13 mouse cellular contexts compared by ENCODE assay signal in genomic region chr7:79269866-79270265, GRCm38 (mm10). TPM values are rescaled to one million over a fixed set of nuclear protein-coding genes. Genes with fewer than 3 reads are reported as not detected.
DNase-seq lines count a peak whose midpoint lies in the region; ATAC-seq and TF ChIP-seq lines count a peak whose summit lies in the region.
"Had no signal": no experiment of that assay in that cellular context is flagged by ENCODE, and none has a peak within 500 bp of the region (broad histone marks: within the 10 kb centered on the region; RNA-seq: fewer than 3 reads in every experiment).

No protein-coding gene starts in this region.

- H3K4me3 ChIP-seq in embryonic fibroblast, embryonic 13.5 days (ENCODE audit: insufficient read depth, low read length), result no peak overlapping the region
- H3K4me3 ChIP-seq in liver, embryonic 13.5 days (replicated peaks), result peak overlapping the region; percentile 29
- H3K4me3 ChIP-seq: limb, embryonic 13.5 days; neural tube, embryonic 13.5 days had no signal

- 0% methylated on average over 1 of the region's 1 CpGs for WGBS in liver, embryonic 13.5 days (ENCODE audit: insufficient replicate concordance)

- TF ChIP-seq POLR2A in embryonic fibroblast, embryonic 13.5 days (IDR thresholded peaks at IDR 0.05; ENCODE audit: low read depth, low read length), result no peak

- no peaks in the 10 kb centered on the region for H3K36me3 ChIP-seq in liver, embryonic 13.5 days
- H3K36me3 ChIP-seq: limb, embryonic 13.5 days; neural tube, embryonic 13.5 days had no signal

- peak; percentile 55 for ATAC-seq in liver, embryonic 13.5 days (ENCODE audit: low read depth)
- ATAC-seq: hindbrain, postnatal 0 days had no signal

- H3K27ac ChIP-seq in embryonic fibroblast, embryonic 13.5 days (ENCODE audit: insufficient read depth, low read length), result peak overlapping the region; percentile 56
- peak overlapping the region; percentile 94 for H3K27ac ChIP-seq in liver, embryonic 13.5 days
- H3K27ac ChIP-seq: hindbrain, postnatal 0 days; limb, embryonic 13.5 days; neural tube, embryonic 13.5 days had no signal

- no peaks in the 10 kb centered on the region for H3K9me3 ChIP-seq in liver, embryonic 13.5 days (replicated peaks)
- H3K9me3 ChIP-seq: limb, embryonic 13.5 days; neural tube, embryonic 13.5 days had no signal

- no peaks in the 10 kb centered on the region for H3K27me3 ChIP-seq in liver, embryonic 13.5 days
- H3K27me3 ChIP-seq: limb, embryonic 13.5 days; neural tube, embryonic 13.5 days had no signal

- peak overlapping the region; percentile 75 for H3K4me2 ChIP-seq in liver, embryonic 13.5 days
- H3K4me2 ChIP-seq: limb, embryonic 13.5 days; neural tube, embryonic 13.5 days had no signal

- DNase-seq in 3134 (ENCODE audit: extremely low read depth, insufficient read length, low spot score), result peak; percentile 40
- peak; percentile 76 for DNase-seq in 3T3-L1 (ENCODE audit: low read depth, low spot score)
- DNase-seq in liver, embryonic 13.5 days, result peak; percentile 81
- no peak for DNase-seq in thymus, postnatal 4 days
- no peak for DNase-seq in kidney, postnatal 25 days
- no peak for DNase-seq in retina, postnatal 1 day
- DNase-seq: cerebellum, adult 2 months; right cerebral cortex, postnatal 4 days; thymus, postnatal 14 days had no signal

- H3K9ac ChIP-seq in liver, embryonic 13.5 days, result peak overlapping the region; percentile 69
- H3K9ac ChIP-seq: limb, embryonic 13.5 days; neural tube, embryonic 13.5 days had no signal

- H3K4me1 ChIP-seq in embryonic fibroblast, embryonic 13.5 days (ENCODE audit: control insufficient read depth, insufficient read depth, low read length), result peaks cover 25% of the 10 kb centered on the region
- peaks cover 74% of the 10 kb centered on the region for H3K4me1 ChIP-seq in liver, embryonic 13.5 days (replicated peaks)

- TF ChIP-seq CTCF in embryonic fibroblast, embryonic 13.5 days (IDR thresholded peaks at IDR 0.05; ENCODE audit: borderline replicate concordance, insufficient read depth, low read length), result no peak

RNA-seq across cellular contexts. Expression of gene Abhd2, which starts 3.1 kb away (rescaled TPM):
- polyA plus RNA-seq in embryonic fibroblast, embryonic 13.5 days (2011; ENCODE audit: insufficient read length, low read depth, missing spikeins), result 80.4 and 80.5 TPM in 2 replicates
- 8.2 and 11.9 TPM in 2 replicates for polyA plus RNA-seq in liver, embryonic 13.5 days (2015; fragmentation: Nextera tagmentation; extraction: Ambion mirVana)

Comparison
In these comparisons a context has a peak if more than half of its experiments do, and no peak if none do; other contexts are left out.
1. DNase-seq: peak in 3134 (single experiment), 3T3-L1 (single experiment) and liver, embryonic 13.5 days (single experiment); none in thymus, postnatal 4 days (single experiment), kidney, postnatal 25 days (0 of 2) and retina, postnatal 1 day (single experiment).